Mouse (Mus musculus): Measurements from ENCODE around the gene Rnps1. TPM values are rescaled to one million over a fixed set of nuclear protein-coding genes. Genes with fewer than 3 reads are reported as not detected.
A peak's percentile ranks its signal among the peaks of the same experiment; 100 is the strongest.
"Not testable (repeated sequence)": the region's sequence is repeated elsewhere in the genome, so short reads cannot be mapped to it uniquely, and the experiment has no call there.

The Rnps1 gene
- total and polyA plus RNA-seq, 2 experiments from 2014 or later = 234 to 295 TPM

DNA sequence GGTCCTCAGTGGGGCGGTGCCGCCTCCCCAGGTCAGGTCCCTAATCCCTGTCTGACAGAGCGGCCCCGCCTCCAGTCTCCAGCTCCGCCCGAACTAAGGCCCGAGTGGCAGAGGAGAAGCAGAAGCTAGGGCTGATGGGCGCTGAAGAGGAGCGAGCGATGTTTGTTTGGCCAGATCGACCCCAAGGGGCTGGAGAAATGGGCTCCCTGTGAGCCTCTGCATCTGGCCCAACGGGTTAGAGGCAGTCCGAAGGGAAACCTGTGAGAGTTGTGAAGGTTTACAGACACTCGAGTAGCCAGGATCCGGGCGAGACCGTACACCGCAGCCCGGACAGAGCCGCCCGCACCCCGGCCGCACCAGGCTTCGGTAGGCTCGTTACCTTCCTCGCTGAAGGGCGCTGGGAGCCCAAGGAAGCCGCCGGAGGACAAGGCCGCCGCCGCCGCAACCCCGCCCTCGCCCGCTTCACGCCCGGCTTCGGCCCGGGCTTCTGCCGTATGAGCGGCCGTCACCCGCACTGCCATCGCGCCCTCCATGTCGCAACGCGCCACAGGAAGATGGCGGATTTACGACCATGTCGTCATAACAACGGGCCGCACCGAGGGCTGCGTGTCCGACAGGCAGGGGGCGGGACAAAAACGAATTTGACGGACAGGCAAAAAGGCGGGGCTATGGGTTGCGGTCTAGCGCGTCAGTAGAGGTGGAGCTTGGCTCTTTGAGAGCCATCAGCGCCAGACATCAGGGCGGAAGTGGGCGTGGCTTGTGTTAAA, 40.6 kb downstream of the Rnps1 start:
- Histone ChIP-seq H3K36me3 (ENCODE audit: insufficient read depth, low read length) (peaks cover 9% of the 10 kb centered on the region), H3K4me2 (ENCODE audit: low read depth, low read length) (peak overlapping the region; percentile 65), H3K27me3 (ENCODE audit: insufficient read depth, low read length) (no peaks in the 10 kb centered on the region), H3K27ac (peak overlapping the region; percentile 94), H3K4me1 (ENCODE audit: insufficient read depth, low read length) (0 out of 2 replicates have a peak, but pooled peaks cover 8% of the 10 kb centered on the region), H3K9me3 (ENCODE audit: low read length) (no peaks in the 10 kb centered on the region), H3K4me3 (ENCODE audit: low read length) (peak overlapping the region; percentile 78), H3K9ac (replicated peaks; ENCODE audit: low read length) (peak overlapping the region; percentile 89)
- DNase-seq (ENCODE audit: low spot score) (peak; percentile 100), ATAC-seq (peak; percentile 96)
- TF ChIP-seq CTCF (IDR thresholded peaks at IDR 0.05; ENCODE audit: low read depth) = 0 out of 2 replicates have a peak, but pooled peaks have one; percentile 36
- under 1% methylated on average over 67 of the region's 67 CpGs for WGBS

DNA sequence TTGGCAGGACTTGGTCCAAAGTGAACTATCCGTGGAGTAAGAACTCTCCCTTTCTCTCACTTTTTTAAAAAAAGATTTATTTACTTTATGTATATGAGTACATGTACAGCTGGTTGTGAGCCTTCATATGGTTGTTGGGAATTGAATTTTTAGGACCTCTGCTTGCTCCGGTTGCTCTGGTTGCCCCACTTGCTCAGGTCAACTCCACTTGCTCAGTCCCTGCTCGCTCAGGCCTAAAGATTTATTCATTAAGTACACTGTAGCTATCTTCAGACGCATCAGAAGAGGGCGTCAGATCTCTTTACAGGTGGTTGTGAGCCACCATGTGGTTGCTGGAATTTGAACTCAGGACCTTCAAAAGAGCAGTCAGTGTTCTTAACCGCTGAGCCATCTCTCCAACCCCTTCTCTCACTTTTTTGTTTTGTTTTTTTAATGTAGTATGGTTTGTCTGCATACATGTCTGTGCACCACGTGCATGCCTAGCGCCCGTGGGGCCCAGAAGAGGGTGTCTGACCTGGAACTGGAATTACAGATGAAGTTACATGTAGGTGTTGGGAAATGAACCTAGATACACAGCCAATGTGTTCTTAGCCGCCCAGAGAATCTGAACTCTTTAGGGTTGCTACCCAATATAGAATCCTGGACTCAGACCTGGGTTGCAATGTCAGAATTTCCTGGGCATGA, 41.3 kb downstream of the Rnps1 start:
- H3K36me3 ChIP-seq (ENCODE audit: insufficient read depth, low read length); H3K9me3 ChIP-seq (ENCODE audit: low read length); DNase-seq (ENCODE audit: low spot score); H3K4me1 ChIP-seq (ENCODE audit: insufficient read depth, low read length); H3K27me3 ChIP-seq (ENCODE audit: insufficient read depth, low read length); H3K9ac ChIP-seq (replicated peaks; ENCODE audit: low read length); ATAC-seq: not testable (repeated sequence)
- peak overlapping the region; percentile 36; the same call in 1 of the 2 replicates for H3K27ac ChIP-seq
- peak overlapping the region; percentile 65 for H3K4me2 ChIP-seq (ENCODE audit: low read depth, low read length)
- WGBS = 44% methylated on average over 10 of the region's 10 CpGs
- TF ChIP-seq CTCF (IDR thresholded peaks at IDR 0.05; ENCODE audit: low read depth) = peak; percentile 14; the same call in 1 of the 2 replicates
- peak overlapping the region; percentile 78 for H3K4me3 ChIP-seq (ENCODE audit: low read length)

DNA sequence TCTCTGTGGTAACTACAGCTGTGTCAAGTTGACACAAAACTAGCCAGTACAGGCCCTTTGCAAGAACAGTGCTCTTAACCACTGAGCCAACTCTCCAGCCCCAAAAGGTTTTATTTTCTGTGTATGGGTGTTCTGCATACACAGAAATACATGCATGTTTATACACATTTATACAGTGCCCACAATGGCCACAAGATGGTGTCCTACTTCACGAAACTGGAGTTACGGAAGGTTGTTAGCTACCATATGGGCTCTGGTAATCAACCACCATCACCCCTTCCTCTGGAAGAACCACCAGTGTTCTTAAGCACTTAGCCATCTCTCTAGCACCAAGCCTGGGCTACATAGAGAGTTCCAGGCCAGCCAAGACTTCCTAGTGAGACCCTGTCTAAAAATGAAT, 47.2 kb downstream of the Rnps1 start:
- whole genome bisulfite sequencing = 60% methylated on average over 2 of the region's 2 CpGs
- H3K27me3 ChIP-seq (ENCODE audit: insufficient read depth, low read length) = no peaks in the 10 kb centered on the region
- H3K4me3 ChIP-seq (ENCODE audit: low read length) = no peak overlapping the region
- no peak for ATAC-seq
- H3K4me1 ChIP-seq (ENCODE audit: insufficient read depth, low read length) = no peaks in the 10 kb centered on the region
- no peak overlapping the region for H3K9ac ChIP-seq (replicated peaks; ENCODE audit: low read length)
- H3K36me3 ChIP-seq (ENCODE audit: insufficient read depth, low read length) = no peaks in the 10 kb centered on the region
- no peak overlapping the region for H3K4me2 ChIP-seq (ENCODE audit: low read depth, low read length)
- TF ChIP-seq CTCF (IDR thresholded peaks at IDR 0.05; ENCODE audit: low read depth) = peak; percentile 56
- H3K27ac ChIP-seq = no peak overlapping the region
- peak; percentile 49 for DNase-seq (ENCODE audit: low spot score)
- no peaks in the 10 kb centered on the region for H3K9me3 ChIP-seq (ENCODE audit: low read length)

DNA sequence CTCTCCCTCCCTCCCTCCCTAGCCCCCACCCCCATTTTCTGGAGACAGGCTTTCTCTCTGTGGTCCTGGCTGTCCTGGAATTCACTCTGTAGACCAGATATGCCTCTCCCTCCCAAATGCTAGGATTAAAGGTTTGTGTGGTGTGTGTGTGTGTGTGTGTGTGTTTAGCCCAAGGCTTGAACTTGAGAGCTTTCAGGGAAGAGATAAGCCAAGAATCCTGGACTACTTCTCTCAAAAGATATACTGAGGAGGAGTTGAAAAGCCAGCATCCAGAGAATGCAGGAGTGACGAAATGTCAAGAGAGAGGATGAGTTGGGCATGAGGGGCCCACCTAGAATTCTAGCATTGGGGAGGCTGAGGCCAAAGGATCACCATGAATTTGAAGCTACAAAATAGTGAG, 48.6 kb downstream of the Rnps1 start:
- no peak overlapping the region for H3K27ac ChIP-seq
- no peak overlapping the region for H3K9ac ChIP-seq (replicated peaks; ENCODE audit: low read length)
- no peaks in the 10 kb centered on the region for H3K9me3 ChIP-seq (ENCODE audit: low read length)
- no peak overlapping the region for H3K4me3 ChIP-seq (ENCODE audit: low read length)
- 96% methylated on average over 1 of the region's 1 CpGs for WGBS
- no peaks in the 10 kb centered on the region for H3K4me1 ChIP-seq (ENCODE audit: insufficient read depth, low read length)
- H3K27me3 ChIP-seq (ENCODE audit: insufficient read depth, low read length) = no peaks in the 10 kb centered on the region
- DNase-seq (ENCODE audit: low spot score) (no peak), ATAC-seq (no peak)
- no peak for TF ChIP-seq CTCF (IDR thresholded peaks at IDR 0.05; ENCODE audit: low read depth)
- H3K36me3 ChIP-seq (ENCODE audit: insufficient read depth, low read length) = no peaks in the 10 kb centered on the region
- H3K4me2 ChIP-seq (ENCODE audit: low read depth, low read length) = no peak overlapping the region

DNA sequence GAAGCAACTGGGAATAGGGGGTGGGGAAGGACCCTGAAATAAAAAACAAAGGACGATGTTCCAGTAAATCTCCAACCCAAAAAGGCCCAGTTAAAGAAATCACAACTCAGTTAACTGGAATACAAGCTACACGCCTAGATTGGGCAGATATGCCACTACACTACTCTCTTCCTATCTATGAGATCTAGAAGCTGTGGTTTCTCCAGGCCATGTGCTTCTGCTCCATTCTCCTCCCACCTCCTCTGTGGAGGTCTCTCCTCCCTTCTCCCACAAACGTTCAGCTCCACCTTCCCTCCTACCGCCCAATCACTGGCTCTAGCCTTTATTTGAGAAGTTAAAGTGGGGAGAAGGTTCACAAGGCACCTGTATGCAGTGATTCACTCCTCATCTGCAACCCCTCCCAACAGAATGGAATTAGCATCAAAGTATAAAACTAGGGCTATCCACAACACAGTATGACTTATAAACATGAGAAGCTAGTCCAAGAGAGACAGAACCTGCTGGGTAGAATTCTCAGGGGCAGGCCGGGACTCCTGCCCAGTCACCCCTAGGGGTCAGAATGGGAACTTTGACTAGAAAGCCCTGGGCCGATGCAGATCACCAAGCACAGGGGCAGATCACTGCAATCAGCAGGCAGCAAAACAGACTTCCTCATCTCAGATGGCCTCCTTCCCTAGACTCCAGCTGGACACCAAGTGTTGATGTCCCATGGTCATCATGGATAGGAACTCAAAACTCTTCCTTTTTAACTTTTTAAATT, 49.2 kb downstream of the Rnps1 start:
- Histone ChIP-seq H3K4me1 (ENCODE audit: insufficient read depth, low read length) (no peaks in the 10 kb centered on the region), H3K9ac (replicated peaks; ENCODE audit: low read length) (no peak overlapping the region), H3K36me3 (ENCODE audit: insufficient read depth, low read length) (no peaks in the 10 kb centered on the region), H3K4me2 (ENCODE audit: low read depth, low read length) (no peak overlapping the region), H3K27me3 (ENCODE audit: insufficient read depth, low read length) (no peaks in the 10 kb centered on the region), H3K9me3 (ENCODE audit: low read length) (no peaks in the 10 kb centered on the region), H3K4me3 (ENCODE audit: low read length) (no peak overlapping the region), H3K27ac (no peak overlapping the region)
- 62% methylated on average over 6 of the region's 6 CpGs for WGBS
- TF ChIP-seq CTCF (IDR thresholded peaks at IDR 0.05; ENCODE audit: low read depth) = no peak
- ATAC-seq = no peak
- no peak for DNase-seq (ENCODE audit: low spot score)

DNA sequence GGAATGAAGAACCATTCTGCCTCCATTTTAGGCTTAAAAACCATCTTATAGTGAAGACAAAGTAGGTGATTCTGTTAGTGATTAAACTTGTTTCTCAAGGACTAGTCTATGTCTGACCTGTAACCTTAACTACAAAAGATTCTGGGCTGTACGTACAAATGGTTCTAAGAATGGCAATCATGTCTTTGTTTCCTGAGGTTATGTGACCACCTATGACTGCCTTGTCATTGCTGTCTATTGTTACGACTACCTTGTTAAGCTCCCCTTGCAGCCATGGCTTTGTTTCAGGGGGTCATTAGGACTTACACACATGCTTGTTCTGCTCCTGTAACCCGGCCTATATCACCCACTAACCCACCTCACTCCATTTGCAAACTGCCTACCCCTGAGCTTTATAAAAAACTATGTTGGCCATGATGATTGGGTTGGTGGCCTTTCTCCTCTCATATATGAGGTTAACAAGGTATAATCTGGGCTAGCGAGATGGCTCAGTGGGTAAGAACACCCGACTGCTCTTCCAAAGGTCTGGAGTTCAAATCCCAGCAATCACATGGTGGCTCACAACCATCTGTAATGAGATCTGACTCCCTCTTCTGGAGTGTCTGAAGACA, 54.4 kb downstream of the Rnps1 start:
- no peak for TF ChIP-seq CTCF (IDR thresholded peaks at IDR 0.05; ENCODE audit: low read depth)
- Histone ChIP-seq H3K9me3 (ENCODE audit: low read length) (no peaks in the 10 kb centered on the region), H3K4me2 (ENCODE audit: low read depth, low read length) (no peak overlapping the region), H3K27me3 (ENCODE audit: insufficient read depth, low read length) (no peaks in the 10 kb centered on the region), H3K36me3 (ENCODE audit: insufficient read depth, low read length) (0 out of 2 replicates have a peak, but pooled peaks cover 2% of the 10 kb centered on the region), H3K9ac (replicated peaks; ENCODE audit: low read length) (no peak overlapping the region), H3K4me3 (ENCODE audit: low read length) (no peak overlapping the region), H3K27ac (no peak overlapping the region), H3K4me1 (ENCODE audit: insufficient read depth, low read length) (peaks cover 18% of the 10 kb centered on the region)
- ATAC-seq (no peak), DNase-seq (ENCODE audit: low spot score) (no peak)
- 89% methylated on average over 5 of the region's 5 CpGs for WGBS

Measured in hindbrain, postnatal 0 days (tissue).